Mouse (Mus musculus): ENCODE measurements around the gene Ptgir. TPM values are rescaled to one million over a fixed set of nuclear protein-coding genes. Genes with fewer than 3 reads are reported as not detected.

Ptgir gene
- polyA plus RNA-seq, 1 experiment from 2014 or later = 2.5 TPM

- no peak for ATAC-seq
- H3K9ac ChIP-seq (ENCODE audit: low read depth, low read length) = no peak overlapping the region
- peaks cover 40% of the 10 kb centered on the region for H3K36me3 ChIP-seq (ENCODE audit: control insufficient read depth, insufficient read depth, low read length)
Observed at GRCm38 (mm10) chr7:16917447-16917846, 11.2 kb downstream of the Ptgir start.

DNA sequence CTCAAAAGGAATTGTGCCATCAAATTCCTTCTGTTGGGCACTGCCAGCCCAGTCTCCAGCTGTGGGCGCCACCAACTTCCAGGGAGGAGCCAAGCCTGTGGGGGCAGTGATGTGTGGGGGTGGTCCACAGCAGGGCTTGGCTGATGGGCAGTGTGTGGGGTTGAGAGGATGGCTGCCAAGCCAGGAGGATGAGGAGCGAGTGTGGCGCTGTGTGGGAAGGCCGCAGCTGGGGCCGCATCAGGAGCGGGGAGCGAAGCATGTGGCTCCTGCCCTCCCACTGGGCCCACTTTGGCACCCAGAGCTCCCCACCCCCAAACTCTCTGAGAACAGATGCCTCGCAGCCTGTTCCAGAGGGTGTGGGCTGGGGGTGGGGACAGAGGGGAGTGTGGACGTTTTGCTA lies 11.7 kb downstream of the Ptgir start:
- H3K36me3 ChIP-seq (ENCODE audit: control insufficient read depth, insufficient read depth, low read length) = peaks cover 40% of the 10 kb centered on the region
- no peak overlapping the region for H3K9ac ChIP-seq (ENCODE audit: low read depth, low read length)
- H3K27ac ChIP-seq (ENCODE audit: low read length) = no peak overlapping the region
- no peak overlapping the region for H3K4me2 ChIP-seq (ENCODE audit: low read depth, low read length)
- peaks cover 45% of the 10 kb centered on the region for H3K4me1 ChIP-seq (ENCODE audit: control insufficient read depth, insufficient read depth, low read length)
- no peak overlapping the region for H3K4me3 ChIP-seq (ENCODE audit: low read length)
- H3K9me3 ChIP-seq (ENCODE audit: control insufficient read depth, low read length) = no peaks in the 10 kb centered on the region
- H3K27me3 ChIP-seq (replicated peaks; ENCODE audit: control insufficient read depth, insufficient read depth, low read length) = no peaks in the 10 kb centered on the region
- WGBS = 76% methylated on average over 9 of the region's 9 CpGs
- no peak for ATAC-seq

More at GRCm38 (mm10) chr7:16917447-16917846, 11.2 kb downstream of the Ptgir start:
- Histone ChIP-seq H3K4me1 (ENCODE audit: control insufficient read depth, insufficient read depth, low read length) (peaks cover 41% of the 10 kb centered on the region), H3K27me3 (replicated peaks; ENCODE audit: control insufficient read depth, insufficient read depth, low read length) (no peaks in the 10 kb centered on the region), H3K9me3 (ENCODE audit: control insufficient read depth, low read length) (no peaks in the 10 kb centered on the region), H3K4me3 (ENCODE audit: low read length) (no peak overlapping the region), H3K4me2 (ENCODE audit: low read depth, low read length) (no peak overlapping the region), H3K27ac (ENCODE audit: low read length) (no peak overlapping the region)
- 69% methylated on average over 11 of the region's 11 CpGs for WGBS

GRCm38 (mm10) chr7:16918670-16919069 lies 12.4 kb downstream of the Ptgir start:
- peaks cover 45% of the 10 kb centered on the region for H3K4me1 ChIP-seq (ENCODE audit: control insufficient read depth, insufficient read depth, low read length)
- ATAC-seq = no peak
- no peak overlapping the region for H3K9ac ChIP-seq (ENCODE audit: low read depth, low read length)
- no peak overlapping the region for H3K4me2 ChIP-seq (ENCODE audit: low read depth, low read length)
- WGBS = 68% methylated on average over 3 of the region's 3 CpGs
- no peaks in the 10 kb centered on the region for H3K9me3 ChIP-seq (ENCODE audit: control insufficient read depth, low read length)
- H3K36me3 ChIP-seq (ENCODE audit: control insufficient read depth, insufficient read depth, low read length) = peaks cover 40% of the 10 kb centered on the region
- H3K27me3 ChIP-seq (replicated peaks; ENCODE audit: control insufficient read depth, insufficient read depth, low read length) = no peaks in the 10 kb centered on the region
- no peak overlapping the region for H3K27ac ChIP-seq (ENCODE audit: low read length)
- H3K4me3 ChIP-seq (ENCODE audit: low read length) = no peak overlapping the region

GRCm38 (mm10) chr7:16919395-16920149 lies 13.3 kb downstream of the Ptgir start:
- Histone ChIP-seq H3K27ac (ENCODE audit: low read length) (peak overlapping the region; percentile 54), H3K9me3 (ENCODE audit: control insufficient read depth, low read length) (no peaks in the 10 kb centered on the region), H3K27me3 (replicated peaks; ENCODE audit: control insufficient read depth, insufficient read depth, low read length) (no peaks in the 10 kb centered on the region), H3K4me3 (ENCODE audit: low read length) (peak overlapping the region; percentile 9; the same call in 1 of the 2 replicates), H3K36me3 (ENCODE audit: control insufficient read depth, insufficient read depth, low read length) (peaks cover 37% of the 10 kb centered on the region), H3K9ac (ENCODE audit: low read depth, low read length) (peak overlapping the region; percentile 48; the same call in 1 of the 2 replicates), H3K4me1 (ENCODE audit: control insufficient read depth, insufficient read depth, low read length) (peaks cover 45% of the 10 kb centered on the region), H3K4me2 (ENCODE audit: low read depth, low read length) (peak overlapping the region; percentile 20; the same call in 1 of the 2 replicates)
- WGBS = 70% methylated on average over 13 of the region's 13 CpGs
- no peak for ATAC-seq

DNA sequence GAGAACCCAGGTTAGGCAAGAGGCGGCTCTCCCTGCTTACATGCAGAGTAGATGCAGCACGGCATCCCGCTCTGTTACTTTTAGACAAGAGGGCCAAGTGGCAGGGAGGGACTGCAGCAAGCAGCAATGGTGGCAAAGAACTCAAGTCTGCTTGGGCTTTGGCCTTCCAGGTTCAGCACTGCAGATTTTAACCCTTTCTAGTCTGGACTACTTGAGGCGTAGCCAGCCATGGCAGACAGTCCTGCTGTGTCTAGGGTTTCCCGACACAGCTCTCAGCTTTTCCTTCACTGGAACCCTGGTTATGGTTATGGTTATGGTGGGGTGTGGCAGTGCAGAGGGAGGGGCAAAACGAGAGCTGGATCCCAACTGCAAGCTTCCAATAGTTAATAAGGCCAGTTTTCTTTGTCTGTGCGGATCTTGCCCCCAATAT lies 13.9 kb downstream of the Ptgir start:
- Histone ChIP-seq H3K4me1 (ENCODE audit: control insufficient read depth, insufficient read depth, low read length) (peaks cover 45% of the 10 kb centered on the region), H3K9ac (ENCODE audit: low read depth, low read length) (peak overlapping the region; percentile 48; the same call in 1 of the 2 replicates), H3K9me3 (ENCODE audit: control insufficient read depth, low read length) (no peaks in the 10 kb centered on the region), H3K4me3 (ENCODE audit: low read length) (peak overlapping the region; percentile 9; the same call in 1 of the 2 replicates), H3K4me2 (ENCODE audit: low read depth, low read length) (peak overlapping the region; percentile 20; the same call in 1 of the 2 replicates), H3K27me3 (replicated peaks; ENCODE audit: control insufficient read depth, insufficient read depth, low read length) (no peaks in the 10 kb centered on the region), H3K27ac (ENCODE audit: low read length) (0 out of 2 replicates have a peak overlapping the region, but pooled peaks have one; percentile 28), H3K36me3 (ENCODE audit: control insufficient read depth, insufficient read depth, low read length) (peaks cover 31% of the 10 kb centered on the region)
- WGBS = 72% methylated on average over 7 of the region's 7 CpGs
- no peak for ATAC-seq

DNA sequence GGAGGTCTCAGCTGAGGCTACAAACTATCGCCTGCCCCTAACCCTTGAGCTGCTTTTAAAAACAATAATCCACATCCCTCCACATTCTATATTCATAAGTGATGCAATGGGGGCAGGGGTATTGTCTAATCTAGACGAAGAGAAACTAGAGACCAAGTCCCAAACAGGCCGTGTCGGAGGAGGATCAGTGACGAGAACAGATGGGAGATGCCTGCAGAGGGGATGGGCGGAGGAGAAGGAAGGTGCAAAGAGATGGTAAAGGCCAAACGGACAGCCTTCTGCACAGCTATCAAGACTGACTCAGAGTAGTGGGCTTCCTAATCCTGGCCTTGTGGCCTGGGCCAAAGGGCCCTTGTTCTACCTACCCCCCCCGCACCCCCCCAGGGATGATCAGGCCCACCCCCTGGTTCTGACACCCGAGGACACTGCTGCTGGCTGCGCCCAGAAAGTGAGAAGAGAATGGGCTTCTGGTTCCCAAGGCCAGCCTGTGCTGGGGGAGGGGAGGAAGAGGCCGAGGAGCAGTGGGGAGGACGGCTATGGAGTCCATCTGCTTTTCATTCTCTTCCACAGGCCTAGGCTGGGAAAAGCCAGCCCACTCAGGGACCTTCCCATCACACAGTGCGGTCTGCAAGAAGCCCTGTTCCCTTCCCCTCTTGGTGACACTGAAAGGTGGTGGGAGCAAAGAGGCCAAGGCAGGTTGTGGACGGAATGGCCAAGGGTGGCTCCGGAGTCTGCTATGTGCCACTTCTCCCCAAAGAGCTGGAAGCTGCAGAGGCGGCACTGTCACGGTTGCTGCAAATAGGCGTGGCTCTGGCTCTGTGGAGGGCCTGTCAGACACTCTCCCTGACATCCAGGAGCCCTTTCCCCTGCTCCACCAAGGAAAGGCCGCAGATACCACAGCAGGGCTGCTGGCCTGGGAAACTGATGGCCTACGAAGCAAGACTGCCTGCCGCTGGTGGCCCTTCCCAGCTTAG lies 14.8 kb downstream of the Ptgir start:
- Histone ChIP-seq H3K27ac (ENCODE audit: low read length) (peak overlapping the region; percentile 96), H3K4me3 (ENCODE audit: low read length) (peak overlapping the region; percentile 72), H3K36me3 (ENCODE audit: control insufficient read depth, insufficient read depth, low read length) (peaks cover 27% of the 10 kb centered on the region), H3K9me3 (ENCODE audit: control insufficient read depth, low read length) (no peaks in the 10 kb centered on the region), H3K4me1 (ENCODE audit: control insufficient read depth, insufficient read depth, low read length) (peaks cover 45% of the 10 kb centered on the region), H3K27me3 (replicated peaks; ENCODE audit: control insufficient read depth, insufficient read depth, low read length) (no peaks in the 10 kb centered on the region), H3K4me2 (ENCODE audit: low read depth, low read length) (peak overlapping the region; percentile 76), H3K9ac (ENCODE audit: low read depth, low read length) (peak overlapping the region; percentile 96)
- no peak for ATAC-seq
- WGBS = 40% methylated on average over 21 of the region's 21 CpGs

DNA sequence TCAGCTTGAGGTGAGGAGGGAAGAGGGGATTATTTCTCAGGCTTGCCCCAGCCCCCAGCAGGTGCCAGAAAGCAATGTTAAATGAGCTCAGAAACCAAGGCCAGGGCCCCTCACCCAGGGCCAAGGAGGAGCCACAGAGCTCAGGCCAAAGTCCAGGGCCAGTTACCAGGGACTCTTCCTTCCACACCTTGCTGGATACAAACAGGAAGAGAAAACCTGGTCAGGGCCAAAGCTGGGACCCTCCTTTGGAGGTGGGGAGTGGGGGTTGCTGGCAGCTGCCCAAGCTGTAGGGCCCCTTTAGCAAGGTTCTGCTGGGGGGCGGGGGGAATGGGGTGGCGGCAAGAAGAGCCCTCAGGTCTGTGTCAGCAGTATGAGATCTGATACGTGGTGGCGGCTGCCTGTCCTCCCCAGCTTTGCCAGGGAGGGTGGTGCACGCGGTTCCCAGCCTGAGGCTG lies 15.6 kb downstream of the Ptgir start:
- H3K27ac ChIP-seq (ENCODE audit: low read length) = peak overlapping the region; percentile 96
- peak; percentile 45 for ATAC-seq
- peaks cover 20% of the 10 kb centered on the region for H3K36me3 ChIP-seq (ENCODE audit: control insufficient read depth, insufficient read depth, low read length)
- H3K9me3 ChIP-seq (ENCODE audit: control insufficient read depth, low read length) = no peaks in the 10 kb centered on the region
- 30% methylated on average over 6 of the region's 6 CpGs for WGBS
- peak overlapping the region; percentile 76 for H3K4me2 ChIP-seq (ENCODE audit: low read depth, low read length)
- no peaks in the 10 kb centered on the region for H3K27me3 ChIP-seq (replicated peaks; ENCODE audit: control insufficient read depth, insufficient read depth, low read length)
- peaks cover 45% of the 10 kb centered on the region for H3K4me1 ChIP-seq (ENCODE audit: control insufficient read depth, insufficient read depth, low read length)
- H3K4me3 ChIP-seq (ENCODE audit: low read length) = peak overlapping the region; percentile 72
- H3K9ac ChIP-seq (ENCODE audit: low read depth, low read length) = peak overlapping the region; percentile 96

DNA sequence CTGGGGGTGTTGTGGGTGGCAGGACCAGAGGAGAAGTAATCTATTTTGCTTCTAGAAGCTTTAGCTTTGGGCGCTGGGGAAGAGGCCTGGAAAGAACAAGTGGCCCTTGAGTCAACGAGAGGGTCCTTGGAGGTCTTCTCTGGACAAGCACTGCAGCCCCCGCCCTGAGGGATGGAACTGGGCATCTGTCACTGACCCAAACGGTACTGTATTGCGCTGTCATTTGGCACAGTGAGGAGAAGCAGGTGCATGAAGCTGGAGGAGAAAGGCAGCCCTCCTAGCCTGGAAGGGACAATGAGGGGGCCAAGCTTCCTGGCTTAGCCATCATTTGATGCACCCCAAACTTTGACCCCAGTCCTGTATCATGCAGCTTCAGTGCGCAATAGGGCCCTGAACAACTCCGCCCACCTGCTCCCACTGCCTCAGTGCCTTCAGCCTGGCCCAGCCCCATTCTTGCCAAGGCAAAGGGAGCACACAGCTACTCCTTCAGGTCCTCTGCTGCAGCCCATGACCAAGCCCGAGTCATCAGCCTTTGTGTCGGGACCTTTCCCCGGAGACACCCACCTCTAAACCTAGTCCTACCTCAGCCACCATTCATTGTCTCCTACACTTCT lies 16.2 kb downstream of the Ptgir start:
- Histone ChIP-seq H3K36me3 (ENCODE audit: control insufficient read depth, insufficient read depth, low read length) (peaks cover 15% of the 10 kb centered on the region), H3K4me1 (ENCODE audit: control insufficient read depth, insufficient read depth, low read length) (peaks cover 45% of the 10 kb centered on the region), H3K9me3 (ENCODE audit: control insufficient read depth, low read length) (no peaks in the 10 kb centered on the region), H3K4me3 (ENCODE audit: low read length) (peak overlapping the region; percentile 72), H3K4me2 (ENCODE audit: low read depth, low read length) (peak overlapping the region; percentile 76), H3K27me3 (replicated peaks; ENCODE audit: control insufficient read depth, insufficient read depth, low read length) (no peaks in the 10 kb centered on the region), H3K9ac (ENCODE audit: low read depth, low read length) (peak overlapping the region; percentile 96), H3K27ac (ENCODE audit: low read length) (peak overlapping the region; percentile 96)
- WGBS = 24% methylated on average over 10 of the region's 10 CpGs
- ATAC-seq = peak; percentile 21

Data from intestine, embryonic 16.5 days (tissue).